Mouse (Mus musculus) inflammation-experienced regulatory T-cells (primary cell): ENCODE measurements around the gene Mageb2. TPM values are rescaled to one million over a fixed set of nuclear protein-coding genes. Genes with fewer than 3 reads are reported as not detected.

ENCODE experiments used
- polyA plus RNA-seq, 2 experiments: library from polyadenylated mRNA; unstranded; fragments of 100-300 nt; shearing (Covaris generic); gene quantifications; one replicate each; pipeline ENCODE4 v1.2.1; 2017

Mageb2 gene
- not detected for polyA plus RNA-seq

GRCm38 (mm10) chrX:91331390-91331789 is at the start of gene Mageb2:
Gene Mageb2 (plus strand): TSS chrX:91331690.

Other genes with a start within 250 kb of the Mageb2 start
- not detected for gene Gm5072, start 60.8 kb downstream of the Mageb2 start, polyA plus RNA-seq
- not detected for gene Gm8914, start 148.4 kb downstream of the Mageb2 start, polyA plus RNA-seq
- gene 1700084M14Rik, start 244.2 kb downstream of the Mageb2 start, polyA plus RNA-seq, result not detected